Mouse (Mus musculus) C2C12 (cell line): ENCODE results near the gene Mbnl1. TPM values are rescaled to one million over a fixed set of nuclear protein-coding genes. Genes with fewer than 3 reads are reported as not detected.

ENCODE experiments used
- H3K27me3 ChIP-seq: one replicate; pipeline ENCODE4 v1.6.1; 2011; ENCODE audit not compliant: control insufficient read depth, insufficient read depth, insufficient read length
- H3K36me3 ChIP-seq: one replicate; pipeline ENCODE4 v1.6.1; 2011; ENCODE audit not compliant: control insufficient read depth, insufficient read depth
- H3K4me3 ChIP-seq: one replicate; pipeline ENCODE4 v1.5.1; 2011; ENCODE audit warnings: mild to moderate bottlenecking, control low read depth; ENCODE audit not compliant: poor library complexity, insufficient read depth, severe bottlenecking
- H3K79me2 ChIP-seq: one replicate; pipeline ENCODE4 v1.6.1; 2011; ENCODE audit not compliant: control insufficient read depth, insufficient read depth
- H3K79me3 ChIP-seq: one replicate; pipeline ENCODE4 v1.6.1; 2011; ENCODE audit warnings: low read depth, control low read depth
- H3ac ChIP-seq: one replicate; pipeline ENCODE3; 2011; ENCODE audit warnings: low read depth; ENCODE audit not compliant: control insufficient read depth, insufficient read length
- CEBPB ChIP-seq: IDR thresholded peaks from one replicate; pipeline ENCODE4 v1.6.1; 2011; ENCODE audit warnings: low read depth, mild to moderate bottlenecking, control low read depth, moderate library complexity
- CTCF ChIP-seq: IDR thresholded peaks from one replicate; pipeline ENCODE4 v1.5.1; 2011; ENCODE audit not compliant: control insufficient read depth, insufficient read depth, insufficient read length
- FOSL1 ChIP-seq: IDR thresholded peaks from one replicate; pipeline ENCODE4 v1.8.0; 2011; ENCODE audit warnings: mild to moderate bottlenecking, low read length; ENCODE audit not compliant: poor library complexity, insufficient read depth, severe bottlenecking
- MAX ChIP-seq: IDR thresholded peaks from one replicate; pipeline ENCODE4 v1.6.1; 2011; ENCODE audit warnings: mild to moderate bottlenecking, control low read depth
- MYOD1 ChIP-seq: IDR thresholded peaks from one replicate; pipeline ENCODE4 v1.6.1; 2011; ENCODE audit warnings: low read depth; ENCODE audit not compliant: control insufficient read depth, insufficient read length
- MYOG ChIP-seq: IDR thresholded peaks from one replicate; pipeline ENCODE4 v1.6.1; 2011; ENCODE audit not compliant: control insufficient read depth, insufficient read length; ENCODE audit errors: extremely low read depth
- USF1 ChIP-seq: IDR thresholded peaks from one replicate; pipeline ENCODE4 v1.6.1; 2011; ENCODE audit warnings: low read depth, mild to moderate bottlenecking, control low read depth, moderate library complexity
- polyA plus RNA-seq: library from polyadenylated mRNA; unstranded; fragments of >200 nt; fragmentation: generic; extraction: Trizol; gene quantifications from one replicate; pipeline ENCODE4 v1.2.1, GENCODE M21; 2012; ENCODE audit warnings: missing spikeins

Mbnl1 gene
- polyA plus RNA-seq, 1 experiment, result 37.7 TPM

- no peaks in the 10 kb centered on the region for H3K79me2 ChIP-seq
- H3ac ChIP-seq, result no peak overlapping the region
- H3K27me3 ChIP-seq, result no peaks in the 10 kb centered on the region
- TF ChIP-seq FOSL1 (no peak), MAX (no peak), CEBPB (no peak), MYOD1 (no peak), CTCF (no peak), MYOG (no peak), USF1 (no peak)
- H3K36me3 ChIP-seq, result no peaks in the 10 kb centered on the region
- no peak overlapping the region for H3K4me3 ChIP-seq
- no peaks in the 10 kb centered on the region for H3K79me3 ChIP-seq
Observed at GRCm38 (mm10) chr3:60642227-60642626, 169.6 kb downstream of the Mbnl1 start.

DNA sequence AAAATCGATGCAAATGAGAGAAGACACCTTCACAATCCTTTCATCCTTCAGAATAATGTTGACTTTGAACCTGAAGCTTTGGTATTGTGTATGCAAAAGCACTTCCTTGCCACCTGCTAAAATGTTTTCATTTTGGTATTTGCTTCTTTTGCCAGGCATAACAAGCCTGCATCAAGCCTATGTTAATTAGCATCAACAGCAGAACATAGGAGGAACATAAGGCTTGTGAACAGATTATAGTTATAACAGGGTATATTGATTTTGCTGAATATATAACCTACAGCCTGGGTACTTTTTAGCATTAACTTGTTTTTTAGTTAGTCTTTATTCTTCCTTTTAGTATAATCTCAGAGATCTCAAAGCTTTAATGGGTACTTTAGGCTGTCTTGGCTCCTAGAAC, 172.9 kb downstream of the Mbnl1 start:
- no peak overlapping the region for H3K4me3 ChIP-seq
- no peaks in the 10 kb centered on the region for H3K79me3 ChIP-seq
- no peaks in the 10 kb centered on the region for H3K27me3 ChIP-seq
- no peak overlapping the region for H3ac ChIP-seq
- no peaks in the 10 kb centered on the region for H3K79me2 ChIP-seq
- H3K36me3 ChIP-seq, result no peaks in the 10 kb centered on the region
- TF ChIP-seq MAX, result no peak
- no peak for TF ChIP-seq USF1
- TF ChIP-seq CEBPB, result no peak
- TF ChIP-seq FOSL1, result no peak
- no peak for TF ChIP-seq MYOG
- no peak for TF ChIP-seq CTCF
- TF ChIP-seq MYOD1, result no peak

- H3K79me3 ChIP-seq, result no peaks in the 10 kb centered on the region
- no peak overlapping the region for H3ac ChIP-seq
- no peaks in the 10 kb centered on the region for H3K27me3 ChIP-seq
- no peak overlapping the region for H3K4me3 ChIP-seq
- H3K79me2 ChIP-seq, result no peaks in the 10 kb centered on the region
- no peak for TF ChIP-seq MYOG
- TF ChIP-seq MAX, result no peak
- no peaks in the 10 kb centered on the region for H3K36me3 ChIP-seq
Observed at GRCm38 (mm10) chr3:60648293-60648692, 175.7 kb downstream of the Mbnl1 start.

DNA sequence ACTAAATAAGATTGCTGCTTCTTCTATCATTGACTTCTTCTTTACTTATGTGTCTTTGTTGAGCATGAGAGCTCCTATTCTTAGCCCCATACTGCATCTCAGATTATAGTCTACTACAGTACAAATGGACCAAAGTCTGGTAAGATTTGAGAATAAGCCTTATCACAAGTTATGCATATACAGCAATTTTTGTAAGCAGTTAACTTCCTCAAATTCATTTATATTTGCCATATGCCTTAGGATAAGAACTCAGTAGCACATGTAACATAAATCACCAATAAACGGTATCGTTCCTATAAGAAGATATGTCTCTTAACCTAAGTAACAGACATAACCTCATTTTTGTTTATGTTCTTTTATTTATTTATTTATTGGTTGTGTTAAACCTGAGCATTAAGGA, 188.1 kb downstream of the Mbnl1 start:
- Histone ChIP-seq H3K36me3 (no peaks in the 10 kb centered on the region), H3K4me3 (no peak overlapping the region), H3K79me3 (no peaks in the 10 kb centered on the region), H3K79me2 (no peaks in the 10 kb centered on the region), H3K27me3 (no peaks in the 10 kb centered on the region), H3ac (no peak overlapping the region)
- TF ChIP-seq CEBPB (no peak), MYOG (no peak), USF1 (no peak), CTCF (no peak), MAX (no peak), FOSL1 (no peak), MYOD1 (no peak)
